Mouse (Mus musculus) liver, embryonic 11.5 days (tissue): ENCODE results near the gene Xirp2. TPM values are rescaled to one million over a fixed set of nuclear protein-coding genes. Genes with fewer than 3 reads are reported as not detected.
"Not testable (repeated sequence)": the region's sequence is repeated elsewhere in the genome, so short reads cannot be mapped to it uniquely, and the experiment has no call there.

Experiments
- ATAC-seq: fragments of 200-750 bp; cut with Nextera tagmentation; replicated peaks from 2 replicates; pipeline ENCODE4 v1.8.0; 2017; ENCODE audit warnings: moderate number of reproducible peaks, mild to moderate bottlenecking, moderate TSS enrichment, moderate library complexity; ENCODE audit not compliant: low FRiP score
- DNase-seq: peaks from one replicate; pipeline ENCODE4 v3.0.0-alpha.2; 2017; ENCODE audit warnings: low spot score
- H3K27ac ChIP-seq: fragments of 300-500 bp; sonication (generic); 2 replicates; pipeline ENCODE4 v1.5.1; 2014; ENCODE audit warnings: mild to moderate bottlenecking, low read depth, low read length, control low read depth
- H3K27me3 ChIP-seq: fragments of 300-500 bp; sonication (generic); replicated peaks from 2 replicates; pipeline ENCODE4 v1.6.1; 2014; ENCODE audit warnings: low read length, mixed read lengths; ENCODE audit not compliant: control insufficient read depth, insufficient read depth
- H3K36me3 ChIP-seq: fragments of 300-500 bp; sonication (generic); 2 replicates; pipeline ENCODE4 v1.6.1; 2014; ENCODE audit warnings: mild to moderate bottlenecking, low read length, moderate library complexity, mixed read lengths; ENCODE audit not compliant: control insufficient read depth, insufficient read depth
- H3K4me1 ChIP-seq: fragments of 300-500 bp; sonication (generic); replicated peaks from 2 replicates; pipeline ENCODE4 v1.6.1; 2014; ENCODE audit warnings: low read length, mixed read lengths; ENCODE audit not compliant: control insufficient read depth, insufficient read depth
- H3K4me2 ChIP-seq: fragments of 300-500 bp; sonication (generic); 2 replicates; pipeline ENCODE4 v1.6.1; 2014; ENCODE audit warnings: mild to moderate bottlenecking, control low read depth, moderate library complexity
- H3K4me3 ChIP-seq: fragments of 300-500 bp; sonication (generic); 2 replicates; pipeline ENCODE4 v1.5.1; 2014; ENCODE audit warnings: low read depth, low read length, control low read depth
- H3K9ac ChIP-seq: fragments of 300-500 bp; sonication (generic); 2 replicates; pipeline ENCODE4 v1.6.1; 2014; ENCODE audit warnings: low read depth, low read length, control low read depth
- H3K9me3 ChIP-seq: fragments of 300-500 bp; sonication (generic); 2 replicates; pipeline ENCODE4 v1.6.1; 2016; ENCODE audit warnings: low read length, inconsistent platforms, mixed read lengths; ENCODE audit not compliant: control insufficient read depth
- WGBS: fragments of 180-500 bp; shearing (Covaris S2); extraction: QIAGEN DNeasy Blood & Tissue Kit; methylation state at CpG from one replicate; pipeline ENCODE4 v1.1.7; 2014; 5-methylcytosine and 5-hydroxymethylcytosine counted together
- polyA plus RNA-seq: library from polyadenylated mRNA; unstranded; fragments of >200 nt; fragmentation: Nextera tagmentation; extraction: Ambion mirVana; gene quantifications from 2 replicates; pipeline ENCODE4 v1.2.1, GENCODE M21; 2014

Xirp2 gene
- polyA plus RNA-seq, 1 experiment from 2014 or later: 0.01 TPM

- no peak for DNase-seq
- no peak overlapping the region for H3K4me2 ChIP-seq
- H3K9me3 ChIP-seq: no peaks in the 10 kb centered on the region
- no peak overlapping the region for H3K4me3 ChIP-seq
- no peaks in the 10 kb centered on the region for H3K27me3 ChIP-seq
- no peak overlapping the region for H3K9ac ChIP-seq
- no peaks in the 10 kb centered on the region for H3K36me3 ChIP-seq
- no peak for ATAC-seq
- 80% methylated on average over 7 of the region's 7 CpGs for WGBS
- H3K4me1 ChIP-seq: no peaks in the 10 kb centered on the region
- no peak overlapping the region for H3K27ac ChIP-seq
Observed at GRCm38 (mm10) chr2:67467036-67467435, 21.2 kb downstream of the Xirp2 start.

GRCm38 (mm10) chr2:67470030-67470429 lies 24.2 kb downstream of the Xirp2 start:
- 72% methylated on average over 5 of the region's 5 CpGs for WGBS
- H3K36me3 ChIP-seq, ATAC-seq, H3K27ac ChIP-seq, H3K4me3 ChIP-seq, H3K9ac ChIP-seq, DNase-seq, H3K4me2 ChIP-seq, H3K9me3 ChIP-seq, H3K27me3 ChIP-seq, H3K4me1 ChIP-seq: not testable (repeated sequence)

DNA sequence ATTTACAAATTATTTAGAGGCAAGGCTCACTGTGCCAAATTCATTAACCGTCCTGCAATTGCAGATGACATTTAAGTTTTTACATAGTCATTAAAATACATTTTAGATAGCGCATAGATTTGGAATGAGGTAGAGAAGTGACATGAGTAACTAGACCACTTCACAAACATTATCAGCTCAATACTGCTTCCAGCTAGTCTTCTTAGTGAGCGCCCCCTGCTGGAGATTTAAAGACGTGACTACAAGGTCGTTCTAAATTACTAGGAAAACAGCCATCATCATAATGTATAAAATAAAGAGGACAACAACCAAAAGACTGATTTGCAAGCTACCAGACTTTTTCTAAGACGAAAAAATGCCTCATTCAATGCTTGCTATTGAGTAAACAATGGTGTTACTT lies 32.0 kb downstream of the Xirp2 start:
- no peak overlapping the region for H3K27ac ChIP-seq
- H3K9me3 ChIP-seq: no peaks in the 10 kb centered on the region
- H3K4me2 ChIP-seq: no peak overlapping the region
- H3K27me3 ChIP-seq: no peaks in the 10 kb centered on the region
- DNase-seq: no peak
- WGBS: 14% methylated on average over 6 of the region's 6 CpGs
- no peaks in the 10 kb centered on the region for H3K36me3 ChIP-seq
- ATAC-seq: no peak
- H3K4me3 ChIP-seq: no peak overlapping the region
- no peak overlapping the region for H3K9ac ChIP-seq
- H3K4me1 ChIP-seq: no peaks in the 10 kb centered on the region

DNA sequence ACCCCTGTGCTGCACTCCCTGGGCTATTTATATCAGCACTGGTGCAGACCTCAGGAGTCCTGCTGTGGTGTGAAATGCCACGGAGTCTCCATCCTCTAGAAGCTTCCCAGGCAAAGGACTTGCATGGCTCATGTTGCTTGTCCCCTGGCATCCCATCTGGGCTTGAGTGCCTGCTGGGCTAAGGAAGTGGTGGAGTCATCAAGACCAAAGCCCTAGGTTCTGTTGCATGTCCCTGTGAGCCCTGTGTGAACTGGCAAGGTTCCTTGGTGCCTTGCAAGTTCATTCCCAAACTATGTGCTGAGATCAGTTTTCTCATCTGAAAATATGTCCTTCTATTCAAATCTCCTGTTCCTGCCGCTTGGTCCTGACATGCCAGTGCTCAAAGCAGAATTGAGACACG lies 35.2 kb downstream of the Xirp2 start:
- Histone ChIP-seq H3K4me1 (no peaks in the 10 kb centered on the region), H3K27ac (no peak overlapping the region), H3K27me3 (no peaks in the 10 kb centered on the region), H3K4me2 (no peak overlapping the region), H3K9me3 (no peaks in the 10 kb centered on the region), H3K4me3 (no peak overlapping the region), H3K9ac (no peak overlapping the region), H3K36me3 (no peaks in the 10 kb centered on the region)
- ATAC-seq (no peak), DNase-seq (no peak)
- 64% methylated on average over 3 of the region's 3 CpGs for WGBS

DNA sequence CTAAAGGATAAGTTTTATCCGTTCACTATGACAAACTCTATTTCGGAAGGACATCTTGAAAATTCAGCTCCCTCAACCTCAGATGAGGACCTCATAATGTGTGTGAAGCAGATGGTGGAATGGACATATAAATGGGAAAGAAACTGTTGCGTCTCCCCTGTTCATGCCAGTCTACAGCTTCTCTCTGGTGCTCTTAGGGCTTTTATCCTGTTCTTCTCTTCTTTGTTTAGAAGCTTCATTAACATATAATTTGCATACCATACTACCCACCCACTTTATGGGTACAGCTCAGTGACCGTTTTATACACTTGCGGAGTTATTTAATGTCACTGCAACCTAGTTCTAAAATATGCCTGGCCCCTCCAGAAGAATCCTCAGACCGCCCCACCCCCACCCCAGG lies 40.9 kb downstream of the Xirp2 start:
- no peaks in the 10 kb centered on the region for H3K4me1 ChIP-seq
- H3K27ac ChIP-seq: no peak overlapping the region
- no peaks in the 10 kb centered on the region for H3K27me3 ChIP-seq
- no peak overlapping the region for H3K4me3 ChIP-seq
- H3K36me3 ChIP-seq: no peaks in the 10 kb centered on the region
- H3K9ac ChIP-seq: no peak overlapping the region
- no peaks in the 10 kb centered on the region for H3K9me3 ChIP-seq
- DNase-seq: no peak
- no peak for ATAC-seq
- WGBS: 87% methylated on average over 6 of the region's 6 CpGs
- no peak overlapping the region for H3K4me2 ChIP-seq

DNA sequence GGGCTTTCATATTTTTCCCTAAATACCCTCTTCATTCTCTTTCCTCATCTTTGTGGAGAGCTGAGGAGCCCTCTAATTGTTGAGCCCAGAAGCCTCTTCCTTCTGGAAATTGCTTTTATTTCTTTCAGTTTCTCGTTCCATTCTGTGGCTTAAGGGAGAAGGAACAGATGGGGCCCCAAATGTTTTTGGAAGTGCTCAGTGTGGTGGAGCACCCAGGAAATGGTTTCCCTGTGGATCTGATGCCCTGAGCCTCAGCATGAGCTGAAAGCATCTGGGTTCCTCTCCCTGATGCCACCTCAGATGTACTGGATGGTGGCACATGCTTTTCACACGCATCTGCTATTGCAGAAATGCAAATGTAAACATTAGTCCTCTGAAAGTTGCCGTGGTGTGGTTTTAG lies 41.4 kb downstream of the Xirp2 start:
- H3K9me3 ChIP-seq: no peaks in the 10 kb centered on the region
- no peaks in the 10 kb centered on the region for H3K36me3 ChIP-seq
- H3K27ac ChIP-seq: no peak overlapping the region
- H3K4me2 ChIP-seq: no peak overlapping the region
- no peaks in the 10 kb centered on the region for H3K4me1 ChIP-seq
- H3K27me3 ChIP-seq: no peaks in the 10 kb centered on the region
- no peak overlapping the region for H3K4me3 ChIP-seq
- DNase-seq (no peak), ATAC-seq (no peak)
- WGBS: 65% methylated on average over 3 of the region's 3 CpGs
- no peak overlapping the region for H3K9ac ChIP-seq

GRCm38 (mm10) chr2:67488465-67489127 lies 42.8 kb downstream of the Xirp2 start:
- H3K27ac ChIP-seq: no peak overlapping the region
- H3K4me3 ChIP-seq: no peak overlapping the region
- H3K9ac ChIP-seq: no peak overlapping the region
- H3K36me3 ChIP-seq: no peaks in the 10 kb centered on the region
- no peaks in the 10 kb centered on the region for H3K4me1 ChIP-seq
- 85% methylated on average over 11 of the region's 11 CpGs for WGBS
- DNase-seq: no peak
- no peak for ATAC-seq
- no peaks in the 10 kb centered on the region for H3K9me3 ChIP-seq
- no peak overlapping the region for H3K4me2 ChIP-seq
- no peaks in the 10 kb centered on the region for H3K27me3 ChIP-seq

- Histone ChIP-seq H3K36me3 (no peaks in the 10 kb centered on the region), H3K4me1 (no peaks in the 10 kb centered on the region), H3K27me3 (no peaks in the 10 kb centered on the region), H3K4me3 (no peak overlapping the region), H3K4me2 (no peak overlapping the region), H3K27ac (no peak overlapping the region), H3K9ac (no peak overlapping the region), H3K9me3 (no peaks in the 10 kb centered on the region)
- no peak for DNase-seq
- ATAC-seq: no peak
- WGBS: 82% methylated on average over 8 of the region's 8 CpGs
Observed at GRCm38 (mm10) chr2:67489128-67489492, 43.3 kb downstream of the Xirp2 start.

DNA sequence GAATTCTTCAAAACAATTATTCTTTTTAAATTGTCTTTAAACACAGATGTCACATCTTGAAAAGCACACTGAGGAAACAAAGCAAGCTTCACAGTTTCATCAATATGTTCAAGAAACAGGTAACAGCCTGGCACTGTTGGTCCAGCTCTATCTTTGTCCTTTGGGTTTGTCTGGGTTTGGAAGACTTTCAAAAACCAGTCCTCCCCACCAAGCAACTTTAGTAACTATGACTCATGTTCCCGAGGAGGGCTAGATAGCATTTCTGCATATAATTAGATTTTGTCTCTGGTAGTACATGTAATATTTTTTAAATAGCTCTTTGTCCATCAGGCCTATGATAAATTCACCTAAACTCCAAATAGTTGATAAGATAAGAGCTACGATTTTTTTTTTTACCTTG lies 59.7 kb downstream of the Xirp2 start:
- 60% methylated on average over 2 of the region's 2 CpGs for WGBS

More for the DNA sequence above, 59.7 kb downstream of the Xirp2 start:
- H3K27ac ChIP-seq: no peak overlapping the region
- no peak overlapping the region for H3K4me3 ChIP-seq
- no peak for DNase-seq
- no peaks in the 10 kb centered on the region for H3K27me3 ChIP-seq
- H3K4me2 ChIP-seq: no peak overlapping the region
- no peaks in the 10 kb centered on the region for H3K36me3 ChIP-seq
- no peaks in the 10 kb centered on the region for H3K4me1 ChIP-seq
- no peak for ATAC-seq
- H3K9me3 ChIP-seq: no peaks in the 10 kb centered on the region
- no peak overlapping the region for H3K9ac ChIP-seq
